Mouse (Mus musculus): ENCODE results near the gene Zfp462. TPM values are rescaled to one million over a fixed set of nuclear protein-coding genes. Genes with fewer than 3 reads are reported as not detected.

Zfp462 gene
- polyA plus RNA-seq, 1 experiment from 2014 or later: 34.8 TPM

- WGBS: 67% methylated on average over 6 of the region's 6 CpGs
- Histone ChIP-seq H3K36me3 (ENCODE audit: control insufficient read depth, insufficient read depth, low read length) (no peaks in the 10 kb centered on the region; the same call in 1 of the 2 replicates), H3K9ac (ENCODE audit: low read depth, low read length) (no peak overlapping the region), H3K9me3 (ENCODE audit: control insufficient read depth, low read length) (no peaks in the 10 kb centered on the region), H3K27me3 (ENCODE audit: control insufficient read depth, insufficient read depth, low read length) (no peaks in the 10 kb centered on the region), H3K4me1 (replicated peaks; ENCODE audit: control insufficient read depth, insufficient read depth, low read length) (no peaks in the 10 kb centered on the region), H3K27ac (ENCODE audit: low read depth, low read length) (no peak overlapping the region), H3K4me2 (replicated peaks; ENCODE audit: low read depth, low read length) (no peak overlapping the region), H3K4me3 (ENCODE audit: low read depth, low read length) (no peak overlapping the region)
- no peak for ATAC-seq (ENCODE audit: low FRiP score)
- peak; percentile 24 for DNase-seq (ENCODE audit: low spot score)
These were observed 93.3 kb downstream of the Zfp462 start for GRCm38 (mm10) chr4:55038139-55038538.

GRCm38 (mm10) chr4:55040258-55040964 is 95.6 kb downstream of the Zfp462 start:
- Histone ChIP-seq H3K9me3 (ENCODE audit: control insufficient read depth, low read length) (no peaks in the 10 kb centered on the region), H3K4me2 (replicated peaks; ENCODE audit: low read depth, low read length) (no peak overlapping the region), H3K27ac (ENCODE audit: low read depth, low read length) (no peak overlapping the region), H3K27me3 (ENCODE audit: control insufficient read depth, insufficient read depth, low read length) (no peaks in the 10 kb centered on the region), H3K36me3 (ENCODE audit: control insufficient read depth, insufficient read depth, low read length) (no peaks in the 10 kb centered on the region), H3K4me1 (replicated peaks; ENCODE audit: control insufficient read depth, insufficient read depth, low read length) (no peaks in the 10 kb centered on the region), H3K9ac (ENCODE audit: low read depth, low read length) (no peak overlapping the region), H3K4me3 (ENCODE audit: low read depth, low read length) (no peak overlapping the region)
- WGBS: 65% methylated on average over 8 of the region's 8 CpGs
- DNase-seq (ENCODE audit: low spot score): no peak
- no peak for ATAC-seq (ENCODE audit: low FRiP score)

DNA sequence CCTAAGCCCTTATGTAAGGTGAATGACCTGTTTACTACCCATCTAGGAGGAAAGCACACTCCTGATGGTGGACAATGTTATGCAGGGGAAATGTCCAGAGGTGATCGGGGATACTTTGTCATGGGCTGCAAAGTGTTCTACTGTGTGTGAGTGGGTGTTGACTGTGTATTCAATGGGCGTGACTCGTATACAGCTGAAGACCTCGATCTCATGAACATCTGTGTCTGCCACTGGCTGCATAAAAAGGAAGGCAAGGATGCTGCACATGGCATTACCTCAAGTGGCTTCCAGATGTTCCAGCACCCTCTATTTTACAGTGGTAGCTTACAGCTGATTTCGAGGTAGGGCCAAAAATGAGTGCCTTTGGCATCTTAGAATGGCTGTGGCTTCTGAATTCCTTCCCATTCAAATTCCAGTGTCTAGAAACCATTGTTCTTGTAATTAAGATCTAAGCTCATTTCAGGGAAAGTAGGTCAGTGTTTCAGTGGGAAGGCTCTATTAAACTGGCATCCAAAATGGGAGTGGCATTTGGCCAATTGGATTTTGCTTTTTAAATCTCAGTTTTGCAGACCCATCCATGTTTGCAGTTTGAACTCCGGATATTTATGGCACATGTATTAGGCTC is 96.4 kb downstream of the Zfp462 start:
- no peaks in the 10 kb centered on the region for H3K36me3 ChIP-seq (ENCODE audit: control insufficient read depth, insufficient read depth, low read length)

GRCm38 (mm10) chr4:55042573-55042972 is 97.7 kb downstream of the Zfp462 start:
- Histone ChIP-seq H3K4me1 (replicated peaks; ENCODE audit: control insufficient read depth, insufficient read depth, low read length) (no peaks in the 10 kb centered on the region), H3K27ac (ENCODE audit: low read depth, low read length) (no peak overlapping the region), H3K9ac (ENCODE audit: low read depth, low read length) (no peak overlapping the region), H3K4me3 (ENCODE audit: low read depth, low read length) (no peak overlapping the region), H3K36me3 (ENCODE audit: control insufficient read depth, insufficient read depth, low read length) (no peaks in the 10 kb centered on the region), H3K27me3 (ENCODE audit: control insufficient read depth, insufficient read depth, low read length) (no peaks in the 10 kb centered on the region), H3K9me3 (ENCODE audit: control insufficient read depth, low read length) (no peaks in the 10 kb centered on the region), H3K4me2 (replicated peaks; ENCODE audit: low read depth, low read length) (no peak overlapping the region)
- 54% methylated on average over 4 of the region's 4 CpGs for WGBS
- ATAC-seq (ENCODE audit: low FRiP score) (no peak), DNase-seq (ENCODE audit: low spot score) (peak; percentile 25)

More for the DNA sequence above, 96.4 kb downstream of the Zfp462 start:
- no peak for ATAC-seq (ENCODE audit: low FRiP score)
- no peak overlapping the region for H3K9ac ChIP-seq (ENCODE audit: low read depth, low read length)
- no peaks in the 10 kb centered on the region for H3K27me3 ChIP-seq (ENCODE audit: control insufficient read depth, insufficient read depth, low read length)
- H3K9me3 ChIP-seq (ENCODE audit: control insufficient read depth, low read length): no peaks in the 10 kb centered on the region
- no peak overlapping the region for H3K27ac ChIP-seq (ENCODE audit: low read depth, low read length)
- 89% methylated on average over 6 of the region's 6 CpGs for WGBS
- no peaks in the 10 kb centered on the region for H3K4me1 ChIP-seq (replicated peaks; ENCODE audit: control insufficient read depth, insufficient read depth, low read length)
- no peak for DNase-seq (ENCODE audit: low spot score)
- H3K4me2 ChIP-seq (replicated peaks; ENCODE audit: low read depth, low read length): no peak overlapping the region
- H3K4me3 ChIP-seq (ENCODE audit: low read depth, low read length): no peak overlapping the region

- H3K36me3 ChIP-seq (ENCODE audit: control insufficient read depth, insufficient read depth, low read length): peaks cover 15% of the 10 kb centered on the region
- no peak overlapping the region for H3K4me3 ChIP-seq (ENCODE audit: low read depth, low read length)
- DNase-seq (ENCODE audit: low spot score) (no peak), ATAC-seq (ENCODE audit: low FRiP score) (no peak)
- H3K27ac ChIP-seq (ENCODE audit: low read depth, low read length): no peak overlapping the region
- no peaks in the 10 kb centered on the region for H3K27me3 ChIP-seq (ENCODE audit: control insufficient read depth, insufficient read depth, low read length)
- no peak overlapping the region for H3K4me2 ChIP-seq (replicated peaks; ENCODE audit: low read depth, low read length)
- H3K9me3 ChIP-seq (ENCODE audit: control insufficient read depth, low read length): no peaks in the 10 kb centered on the region
- WGBS: 88% methylated on average over 7 of the region's 7 CpGs
- H3K9ac ChIP-seq (ENCODE audit: low read depth, low read length): no peak overlapping the region
- H3K4me1 ChIP-seq (replicated peaks; ENCODE audit: control insufficient read depth, insufficient read depth, low read length): no peaks in the 10 kb centered on the region
These were observed 102.4 kb downstream of the Zfp462 start for GRCm38 (mm10) chr4:55047266-55047665.

- DNase-seq (ENCODE audit: low spot score) (no peak), ATAC-seq (ENCODE audit: low FRiP score) (no peak)
- H3K4me2 ChIP-seq (replicated peaks; ENCODE audit: low read depth, low read length): no peak overlapping the region
- no peaks in the 10 kb centered on the region for H3K4me1 ChIP-seq (replicated peaks; ENCODE audit: control insufficient read depth, insufficient read depth, low read length)
- no peaks in the 10 kb centered on the region for H3K27me3 ChIP-seq (ENCODE audit: control insufficient read depth, insufficient read depth, low read length)
- H3K9ac ChIP-seq (ENCODE audit: low read depth, low read length): no peak overlapping the region
- peaks cover 30% of the 10 kb centered on the region for H3K36me3 ChIP-seq (ENCODE audit: control insufficient read depth, insufficient read depth, low read length)
- H3K27ac ChIP-seq (ENCODE audit: low read depth, low read length): 0 out of 2 replicates have a peak overlapping the region, but pooled peaks have one; percentile 13
- no peak overlapping the region for H3K4me3 ChIP-seq (ENCODE audit: low read depth, low read length)
- no peaks in the 10 kb centered on the region for H3K9me3 ChIP-seq (ENCODE audit: control insufficient read depth, low read length)
- 74% methylated on average over 16 of the region's 16 CpGs for WGBS
These were observed 105.2 kb downstream of the Zfp462 start for GRCm38 (mm10) chr4:55049938-55050610.

- Histone ChIP-seq H3K27me3 (ENCODE audit: control insufficient read depth, insufficient read depth, low read length) (no peaks in the 10 kb centered on the region), H3K36me3 (ENCODE audit: control insufficient read depth, insufficient read depth, low read length) (peaks cover 30% of the 10 kb centered on the region), H3K4me3 (ENCODE audit: low read depth, low read length) (no peak overlapping the region), H3K9me3 (ENCODE audit: control insufficient read depth, low read length) (no peaks in the 10 kb centered on the region), H3K9ac (ENCODE audit: low read depth, low read length) (no peak overlapping the region), H3K27ac (ENCODE audit: low read depth, low read length) (no peak overlapping the region), H3K4me2 (replicated peaks; ENCODE audit: low read depth, low read length) (no peak overlapping the region), H3K4me1 (replicated peaks; ENCODE audit: control insufficient read depth, insufficient read depth, low read length) (no peaks in the 10 kb centered on the region)
- no peak for DNase-seq (ENCODE audit: low spot score)
- 87% methylated on average over 4 of the region's 4 CpGs for WGBS
- ATAC-seq (ENCODE audit: low FRiP score): no peak
These were observed 106.5 kb downstream of the Zfp462 start for GRCm38 (mm10) chr4:55051345-55051744.

DNA sequence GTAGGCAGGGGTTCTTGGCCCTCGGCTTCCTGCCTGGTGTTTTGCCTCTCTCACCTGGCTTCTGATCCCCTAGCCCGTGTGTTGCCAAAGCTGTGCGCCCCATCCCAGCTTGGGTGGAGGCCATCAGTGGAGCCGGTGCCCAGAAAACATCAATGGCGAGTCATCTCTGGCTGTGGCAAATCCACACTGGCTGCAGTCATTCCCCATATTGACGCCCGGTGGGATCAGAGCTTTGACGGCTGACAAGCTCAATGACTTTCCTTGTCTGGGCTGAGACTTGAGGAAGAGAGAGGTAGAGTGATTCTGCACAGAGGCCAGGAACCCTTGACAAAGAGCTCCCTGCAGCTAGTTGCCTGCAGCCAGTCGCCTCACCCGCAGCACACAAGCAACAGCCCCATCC is 107.8 kb downstream of the Zfp462 start:
- H3K4me3 ChIP-seq (ENCODE audit: low read depth, low read length): no peak overlapping the region
- H3K27ac ChIP-seq (ENCODE audit: low read depth, low read length): no peak overlapping the region
- H3K9ac ChIP-seq (ENCODE audit: low read depth, low read length): no peak overlapping the region
- H3K4me2 ChIP-seq (replicated peaks; ENCODE audit: low read depth, low read length): no peak overlapping the region
- ATAC-seq (ENCODE audit: low FRiP score) (no peak), DNase-seq (ENCODE audit: low spot score) (no peak)
- peaks cover 30% of the 10 kb centered on the region for H3K36me3 ChIP-seq (ENCODE audit: control insufficient read depth, insufficient read depth, low read length)
- WGBS: 91% methylated on average over 10 of the region's 10 CpGs
- H3K9me3 ChIP-seq (ENCODE audit: control insufficient read depth, low read length): no peaks in the 10 kb centered on the region
- no peaks in the 10 kb centered on the region for H3K27me3 ChIP-seq (ENCODE audit: control insufficient read depth, insufficient read depth, low read length)
- H3K4me1 ChIP-seq (replicated peaks; ENCODE audit: control insufficient read depth, insufficient read depth, low read length): no peaks in the 10 kb centered on the region
